Mouse (Mus musculus): ENCODE data around the gene Spag9.

DNA sequence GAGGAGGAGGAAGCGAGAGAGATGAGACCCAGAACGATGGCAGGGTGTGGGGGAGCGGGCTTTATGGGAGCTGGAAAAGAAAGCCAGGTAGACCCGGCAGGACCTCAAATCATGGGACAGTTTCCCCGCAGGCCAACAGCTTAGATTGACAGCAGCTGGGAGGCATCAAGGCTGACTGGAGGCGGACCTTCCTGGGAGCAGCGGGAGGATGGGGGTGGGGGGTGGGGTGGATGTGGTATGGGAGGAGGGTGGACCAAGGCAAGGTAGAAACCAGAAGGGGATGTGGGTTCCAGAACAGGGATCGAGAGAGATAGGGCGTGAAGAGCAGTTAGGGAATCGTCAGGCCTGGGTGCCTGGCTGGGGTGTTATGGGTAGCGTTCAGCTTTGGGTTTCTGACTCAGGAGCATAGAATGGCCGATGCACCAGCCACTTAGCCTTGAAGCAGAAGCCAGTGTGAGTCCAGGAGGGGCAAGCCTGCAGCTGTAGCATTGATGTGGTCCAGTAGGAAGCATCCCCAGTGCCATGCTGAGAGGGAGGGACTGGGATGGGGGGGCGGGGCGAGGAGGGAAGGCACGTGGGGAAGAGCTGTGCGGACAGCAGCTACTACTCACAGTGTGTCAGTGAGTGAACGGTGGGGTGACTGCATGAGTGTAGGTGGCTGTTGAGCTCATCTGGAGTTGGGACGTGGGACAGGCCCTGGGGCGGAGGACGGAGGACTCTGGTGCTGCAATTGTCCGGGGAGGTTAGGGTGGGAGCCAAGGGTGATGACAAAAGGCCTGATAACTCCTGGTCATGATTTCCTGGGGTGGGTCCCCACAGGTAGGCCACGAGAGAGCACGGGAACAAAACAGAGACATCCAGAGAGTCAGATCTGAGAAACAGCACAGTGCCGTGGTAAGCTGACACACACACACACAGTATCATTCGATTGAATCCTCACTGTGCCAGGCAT lies 154.9 kb downstream of the Spag9 start:
- TF ChIP-seq CTCF (IDR thresholded peaks at IDR 0.05; ENCODE audit: control insufficient read depth, insufficient read depth, insufficient read length): no peak
- no peak for TF ChIP-seq MAX (IDR thresholded peaks at IDR 0.05)
- no peak for TF ChIP-seq MYOD1 (IDR thresholded peaks at IDR 0.05; ENCODE audit: control insufficient read depth, insufficient read length, low read depth)
- TF ChIP-seq USF1 (IDR thresholded peaks at IDR 0.05; ENCODE audit: low read depth): no peak
